Mouse (Mus musculus) cortical plate, adult 2 months (tissue): ENCODE data around the gene Lrrn4.

Source experiments
- CTCF ChIP-seq: fragments of 200-500 bp; IDR thresholded peaks from 2 replicates; pipeline ENCODE4 v1.5.1; 2011; ENCODE audit warnings: mild to moderate bottlenecking, control low read depth, low read length; ENCODE audit not compliant: insufficient read depth; ENCODE audit errors: extremely low read depth
- POLR2A ChIP-seq: fragments of 200-500 bp; IDR thresholded peaks from 2 replicates; pipeline ENCODE4 v1.6.1; 2011; ENCODE audit warnings: mild to moderate bottlenecking, low read length, control low read depth; ENCODE audit not compliant: insufficient read depth; ENCODE audit errors: extremely low read depth

DNA sequence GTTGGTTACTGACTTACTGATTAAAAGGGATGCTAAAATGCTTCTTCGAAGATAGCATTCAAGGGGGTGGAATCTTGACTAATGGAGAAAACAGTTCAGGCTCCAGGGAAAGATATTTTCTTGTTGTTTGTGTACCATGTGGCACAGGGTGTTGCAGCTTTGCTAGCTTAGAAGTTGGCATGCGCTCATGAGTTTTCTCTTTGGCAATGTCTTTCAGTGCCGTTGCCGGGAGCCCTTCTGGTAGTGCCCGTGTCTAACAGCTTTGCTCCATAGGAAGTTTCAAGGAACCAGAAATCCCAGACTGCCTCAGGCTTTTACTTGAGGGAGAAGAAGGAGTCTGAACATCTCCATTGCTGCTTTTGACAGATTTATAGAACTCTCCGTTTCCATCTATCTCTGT, 31.6 kb downstream of the Lrrn4 start:
- TF ChIP-seq CTCF (no peak), POLR2A (no peak)
